In genomic region chr1:38058417-38058816, GRCm38 (mm10) we compare ENCODE assay signal across 27 mouse cellular contexts.
DNase-seq lines count a peak whose midpoint lies in the region; ATAC-seq and TF ChIP-seq lines count a peak whose summit lies in the region.
"Had no signal": no experiment of that assay in that cellular context is flagged by ENCODE, and none has a peak within 500 bp of the region (broad histone marks: within the 10 kb centered on the region; RNA-seq: fewer than 3 reads in every experiment).

No protein-coding gene starts in this region.

- no peak for DNase-seq in liver, postnatal 0 days
- DNase-seq in liver, embryonic 11.5 days (ENCODE audit: low spot score) = no peak
- peak; percentile 71 for DNase-seq in ES-E14 (ENCODE audit: low read depth, low spot score)
- peak; percentile 43 for DNase-seq in WW6 (ENCODE audit: low read depth, low spot score)
- no peak for DNase-seq in kidney, postnatal 25 days
- no peak for DNase-seq in kidney, postnatal 36 days
- DNase-seq: adrenal gland, adult 8-10 months; adrenal gland, postnatal 25 days; B cell, adult 2 months; cerebellum, adult 11 months; cerebellum, adult 18-20 months; cerebellum, adult 8-10 months; cerebellum, adult 9-11 months; cerebellum, postnatal 14 days; cerebellum, postnatal 36 days; embryo, embryonic 11 days had no signal

- H3K36me3 ChIP-seq in liver, postnatal 0 days (replicated peaks; ENCODE audit: insufficient read depth, low read length) = peaks cover 59% of the 10 kb centered on the region
- H3K36me3 ChIP-seq in liver, embryonic 11.5 days (ENCODE audit: control insufficient read depth, insufficient read depth, low read length) = peaks cover 50% of the 10 kb centered on the region
- H3K36me3 ChIP-seq in ES-E14 (ENCODE audit: control insufficient read depth, insufficient read depth, low read length, poor library complexity, severe bottlenecking) = peaks cover 45% of the 10 kb centered on the region

- no peaks in the 10 kb centered on the region for H3K9me3 ChIP-seq in liver, postnatal 0 days (ENCODE audit: low read length)
- H3K9me3 ChIP-seq in liver, embryonic 11.5 days (ENCODE audit: control insufficient read depth, low read length) = no peaks in the 10 kb centered on the region
- H3K9me3 ChIP-seq in ES-E14 (ENCODE audit: control insufficient read depth, insufficient read depth, low read depth, low read length) = no peaks in the 10 kb centered on the region
- H3K9me3 ChIP-seq: embryonic facial prominence, embryonic 13.5 days; embryonic facial prominence, embryonic 15.5 days; forebrain, embryonic 10.5 days; forebrain, embryonic 12.5 days had no signal

- 71% methylated on average over 6 of the region's 6 CpGs for WGBS in liver, postnatal 0 days (ENCODE audit: insufficient replicate concordance)
- 80% methylated on average over 6 of the region's 6 CpGs for WGBS in liver, embryonic 11.5 days

- no peaks in the 10 kb centered on the region for H3K27me3 ChIP-seq in liver, postnatal 0 days (ENCODE audit: insufficient read depth, low read length)
- H3K27me3 ChIP-seq in liver, embryonic 11.5 days (replicated peaks; ENCODE audit: control insufficient read depth, insufficient read depth, low read length) = no peaks in the 10 kb centered on the region
- H3K27me3 ChIP-seq: CH12.LX; embryonic facial prominence, embryonic 13.5 days; embryonic facial prominence, embryonic 15.5 days; forebrain, embryonic 12.5 days had no signal

- no peak for TF ChIP-seq CTCF in liver, postnatal 0 days (IDR thresholded peaks at IDR 0.05; ENCODE audit: low read depth)

- in situ Hi-C loops in ES-E14 (cut with MboI; ENCODE audit: low sequenced_read_pairs in 2 of 2, unreplicated experiment in 2 of 2) = no loop called here

- no peak overlapping the region for H3K4me2 ChIP-seq in liver, postnatal 0 days (ENCODE audit: low read depth, low read length)
- H3K4me2 ChIP-seq in liver, embryonic 11.5 days = no peak overlapping the region
- H3K4me2 ChIP-seq: embryonic facial prominence, embryonic 13.5 days; embryonic facial prominence, embryonic 15.5 days; forebrain, embryonic 12.5 days had no signal

- H3K4me1 ChIP-seq in liver, postnatal 0 days (ENCODE audit: insufficient read depth) = no peaks in the 10 kb centered on the region
- no peaks in the 10 kb centered on the region for H3K4me1 ChIP-seq in liver, embryonic 11.5 days (replicated peaks; ENCODE audit: control insufficient read depth, insufficient read depth, low read length)
- peaks cover 2 to 10% of the 10 kb centered on the region in 2 experiments for H3K4me1 ChIP-seq in ES-E14 (ENCODE audit: control insufficient read depth in 2 of 2, insufficient read depth in 2 of 2, low read length in 2 of 2, poor library complexity in 1 of 2)
- H3K4me1 ChIP-seq: embryonic facial prominence, embryonic 13.5 days; embryonic facial prominence, embryonic 15.5 days; forebrain, embryonic 10.5 days; forebrain, embryonic 12.5 days had no signal

- H3K9ac ChIP-seq in liver, postnatal 0 days (replicated peaks) = no peak overlapping the region
- H3K9ac ChIP-seq in liver, embryonic 11.5 days (ENCODE audit: low read depth, low read length) = no peak overlapping the region
- H3K9ac ChIP-seq in ES-E14 (ENCODE audit: insufficient read depth, low read depth, low read length, poor library complexity, severe bottlenecking) = no peak overlapping the region
- H3K9ac ChIP-seq: embryonic facial prominence, embryonic 13.5 days; embryonic facial prominence, embryonic 15.5 days; forebrain, embryonic 12.5 days had no signal

- no peak for TF ChIP-seq EP300 in liver, postnatal 0 days (IDR thresholded peaks at IDR 0.05; ENCODE audit: low read depth)

- ATAC-seq in liver, postnatal 0 days = peak; percentile 74
- ATAC-seq in liver, embryonic 11.5 days (replicated peaks; ENCODE audit: low FRiP score) = no peak
- no peak for ATAC-seq in granulocyte monocyte progenitor cell, adult 5-6 weeks (replicated peaks; ENCODE audit: poor library complexity, severe bottlenecking)
- ATAC-seq: activated CD4-positive, CD25-positive, alpha-beta regulatory T cell, adult 4 months; CD4-positive, CD25-positive, alpha-beta regulatory T cell, adult 4 months; forebrain, embryonic 14.5 days; forebrain, embryonic 16.5 days had no signal

- H3K27ac ChIP-seq in liver, postnatal 0 days (ENCODE audit: low read depth) = peak overlapping the region; percentile 30; the same call in 1 of the 2 replicates
- H3K27ac ChIP-seq in liver, embryonic 11.5 days (ENCODE audit: low read depth, low read length) = no peak overlapping the region
- no peak overlapping the region for H3K27ac ChIP-seq in ES-E14 (ENCODE audit: insufficient read depth, low read depth, low read length, poor library complexity, severe bottlenecking)
- H3K27ac ChIP-seq: embryonic facial prominence, embryonic 13.5 days; embryonic facial prominence, embryonic 15.5 days; forebrain, embryonic 10.5 days; forebrain, embryonic 12.5 days had no signal

- H3K4me3 ChIP-seq in liver, postnatal 0 days (ENCODE audit: low read depth, low read length) = no peak overlapping the region
- no peak overlapping the region for H3K4me3 ChIP-seq in liver, embryonic 11.5 days (ENCODE audit: low read depth, low read length)
- no peak overlapping the region for H3K4me3 ChIP-seq in ES-E14 (ENCODE audit: insufficient read depth in 1 of 2, low read depth in 1 of 2, low read length in 2 of 2, poor library complexity in 1 of 2, severe bottlenecking in 1 of 2)
- H3K4me3 ChIP-seq: embryonic facial prominence, embryonic 13.5 days; embryonic facial prominence, embryonic 15.5 days; erythroblast, embryonic 14.5 days; forebrain, embryonic 10.5 days; forebrain, embryonic 12.5 days had no signal

TF ChIP-seq in ES-E14, 5 proteins besides CTCF, POLR2A, EP300 and RAD21:
- TF ChIP-seq ZC3H11A (IDR thresholded peaks at IDR 0.05; ENCODE audit: borderline replicate concordance, low read depth, low read length) = no peak
- TF ChIP-seq ZNF384 (IDR thresholded peaks at IDR 0.05; ENCODE audit: low read depth, low read length) = no peak
- no peak for TF ChIP-seq MAFK (IDR thresholded peaks at IDR 0.05; ENCODE audit: insufficient read depth, low read depth, low read length)
- TF ChIP-seq HCFC1 (IDR thresholded peaks at IDR 0.05; ENCODE audit: borderline replicate concordance, insufficient read depth, low read length) = no peak
- no peak for TF ChIP-seq CHD2 (IDR thresholded peaks at IDR 0.05; ENCODE audit: low read depth, low read length)
TF ChIP-seq in ES-E14: peak in this region for 0.

Comparison
In these comparisons a context has a peak if more than half of its experiments do, and no peak if none do; other contexts are left out.
1. DNase-seq: peak in ES-E14 (single experiment) and WW6 (single experiment); none in liver, postnatal 0 days (single experiment), liver, embryonic 11.5 days (single experiment), kidney, postnatal 25 days (0 of 2) and kidney, postnatal 36 days (0 of 2).